Mouse (Mus musculus) spleen, adult 2 months (tissue): ENCODE data around the gene Cpm. TPM values are rescaled to one million over a fixed set of nuclear protein-coding genes. Genes with fewer than 3 reads are reported as not detected.

ENCODE experiments used
- DNase-seq, 2 experiments: peaks; one replicate each; pipeline versions ENCODE4 v3.0.0 to v3.0.0-alpha.2; 2012 to 2021; ENCODE audit warnings: low spot score in 2 of 2, low read depth in 1 of 2
- H3K27ac ChIP-seq: fragments of 200-500 bp; 2 replicates; pipeline ENCODE4 v1.5.1; 2012; ENCODE audit warnings: low read length, inconsistent platforms; ENCODE audit not compliant: insufficient read depth
- H3K27me3 ChIP-seq: fragments of 200-500 bp; 2 replicates; pipeline ENCODE4 v1.6.1; 2012; ENCODE audit warnings: mild to moderate bottlenecking, moderate library complexity, low read length, inconsistent platforms; ENCODE audit not compliant: control insufficient read depth, insufficient read depth
- H3K36me3 ChIP-seq: fragments of 200-500 bp; 2 replicates; pipeline ENCODE4 v1.6.1; 2012; ENCODE audit warnings: mild to moderate bottlenecking, low read length, inconsistent platforms; ENCODE audit not compliant: control insufficient read depth, insufficient read depth
- H3K4me1 ChIP-seq: fragments of 200-500 bp; 2 replicates; pipeline ENCODE4 v1.6.1; 2011; ENCODE audit warnings: inconsistent platforms; ENCODE audit not compliant: control insufficient read depth, insufficient read depth, insufficient read length
- H3K4me3 ChIP-seq: fragments of 200-500 bp; 2 replicates; pipeline ENCODE4 v1.5.1; 2011; ENCODE audit warnings: mild to moderate bottlenecking, inconsistent platforms; ENCODE audit not compliant: insufficient read depth, insufficient read length; ENCODE audit errors: extremely low read depth
- CTCF ChIP-seq: fragments of 200-500 bp; IDR thresholded peaks from 2 replicates; pipeline ENCODE4 v1.5.1; 2011; ENCODE audit warnings: mild to moderate bottlenecking, inconsistent platforms; ENCODE audit not compliant: insufficient read depth, insufficient read length, insufficient replicate concordance; ENCODE audit errors: extremely low read depth
- POLR2A ChIP-seq: fragments of 200-500 bp; IDR thresholded peaks from 2 replicates; pipeline ENCODE4 v1.6.1; 2011; ENCODE audit warnings: low read depth, low read length, inconsistent platforms
- WGBS: fragments of 180-500 bp; shearing (Covaris S2); methylation state at CpG from one replicate; pipeline ENCODE4 v1.1.7; 2018; 5-methylcytosine and 5-hydroxymethylcytosine counted together
- polyA plus RNA-seq: library from polyadenylated mRNA; depleted of rRNA; stranded (reverse); fragments of >200 nt; gene quantifications from 2 replicates; pipeline ENCODE4 v1.2.3, GENCODE M21; 2012

Gene Cpm
- polyA plus RNA-seq, 1 experiment = 10.1 TPM

DNA sequence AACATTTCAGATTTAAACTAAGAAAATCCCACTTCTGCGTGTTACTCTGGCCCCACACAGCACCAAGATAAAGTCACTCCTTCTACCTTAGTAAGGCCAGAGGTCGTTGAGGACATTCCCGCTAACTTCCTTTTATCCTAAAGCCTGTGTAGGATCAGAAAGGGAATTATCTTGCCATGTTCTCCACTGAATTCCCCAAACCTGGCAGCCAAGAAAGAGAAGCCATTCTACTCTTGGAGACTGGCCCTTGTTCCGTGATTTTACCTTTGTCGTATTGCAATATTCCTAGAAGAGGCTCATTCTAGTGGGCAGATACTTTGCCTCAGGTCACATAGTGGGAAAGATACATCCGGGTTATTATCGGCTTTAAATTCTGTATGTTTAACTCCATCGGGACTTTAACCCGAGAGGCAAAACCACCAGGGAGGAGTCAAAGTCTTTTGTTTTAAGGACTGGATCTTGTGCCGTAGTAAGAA is 21.5 kb upstream of the Cpm start:
- Histone ChIP-seq H3K27ac (no peak overlapping the region), H3K27me3 (no peaks in the 10 kb centered on the region), H3K36me3 (no peaks in the 10 kb centered on the region), H3K4me1 (peaks cover 7% of the 10 kb centered on the region; the same call in 1 of the 2 replicates), H3K4me3 (no peak overlapping the region)
- DNase-seq = no peak
- WGBS = 93% methylated on average over 10 of the region's 10 CpGs
- no peak for TF ChIP-seq CTCF
- TF ChIP-seq POLR2A = no peak

GRCm38 (mm10) chr10:117608487-117608886 is 20.8 kb upstream of the Cpm start:
- H3K36me3 ChIP-seq = no peaks in the 10 kb centered on the region
- DNase-seq = no peak
- WGBS = 81% methylated on average over 7 of the region's 7 CpGs
- H3K27me3 ChIP-seq = no peaks in the 10 kb centered on the region
- no peak overlapping the region for H3K4me3 ChIP-seq
- no peak overlapping the region for H3K27ac ChIP-seq
- no peak for TF ChIP-seq CTCF
- no peak for TF ChIP-seq POLR2A
- H3K4me1 ChIP-seq = peaks cover 7% of the 10 kb centered on the region; the same call in 1 of the 2 replicates

GRCm38 (mm10) chr10:117608988-117609809 is 20.1 kb upstream of the Cpm start:
- WGBS = 91% methylated on average over 7 of the region's 7 CpGs
- no peak for DNase-seq
- no peak overlapping the region for H3K27ac ChIP-seq
- H3K4me3 ChIP-seq = no peak overlapping the region
- no peaks in the 10 kb centered on the region for H3K27me3 ChIP-seq
- peaks cover 7% of the 10 kb centered on the region; the same call in 1 of the 2 replicates for H3K4me1 ChIP-seq
- TF ChIP-seq POLR2A = no peak
- TF ChIP-seq CTCF = no peak
- H3K36me3 ChIP-seq = no peaks in the 10 kb centered on the region

DNA sequence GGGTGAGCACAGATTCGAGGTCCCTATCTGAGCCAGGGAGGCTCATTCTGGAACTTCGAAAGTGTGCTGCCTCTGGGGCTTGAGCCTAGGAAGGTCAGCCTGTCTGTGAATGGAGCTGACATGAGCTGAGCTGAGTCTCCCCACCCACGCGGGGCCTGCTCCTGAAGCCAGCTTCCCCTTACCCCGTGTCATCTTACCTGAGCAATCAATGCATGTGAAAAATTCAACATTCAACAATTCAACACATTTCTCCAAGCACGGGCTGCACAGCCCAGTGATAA is 19.6 kb upstream of the Cpm start:
- Histone ChIP-seq H3K27me3 (no peaks in the 10 kb centered on the region), H3K4me3 (no peak overlapping the region), H3K36me3 (no peaks in the 10 kb centered on the region), H3K4me1 (peaks cover 7% of the 10 kb centered on the region; the same call in 1 of the 2 replicates), H3K27ac (no peak overlapping the region)
- TF ChIP-seq CTCF (no peak), POLR2A (no peak)
- no peak for DNase-seq
- 86% methylated on average over 6 of the region's 6 CpGs for WGBS

DNA sequence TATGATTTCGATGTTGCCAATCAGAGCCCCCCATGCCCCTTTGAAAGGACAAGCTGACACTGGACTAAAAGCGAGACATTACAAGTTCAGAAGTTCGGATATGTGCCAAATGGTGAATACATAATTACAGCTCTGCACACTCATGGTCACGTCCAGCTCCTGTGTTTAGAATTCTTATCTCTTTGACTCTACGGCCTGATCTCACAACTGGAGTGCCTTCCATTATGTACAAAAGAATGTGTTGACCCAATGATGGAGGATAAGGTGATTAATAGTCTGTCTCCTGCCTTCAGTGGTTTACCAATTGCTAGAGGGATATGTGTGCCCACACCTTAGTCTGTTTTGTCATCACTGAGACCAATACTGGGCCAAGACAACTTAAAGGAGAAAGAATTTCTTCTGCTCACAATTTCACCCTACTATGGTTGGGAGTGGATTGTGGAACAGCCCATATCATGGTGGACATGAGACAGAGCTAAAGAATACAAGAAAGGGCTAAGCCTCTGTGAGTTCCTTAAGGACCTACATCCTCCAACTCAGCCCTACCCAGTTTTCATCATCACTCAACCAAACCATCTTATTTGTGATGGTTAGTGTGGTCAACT is 19.0 kb upstream of the Cpm start:
- peaks cover 5% of the 10 kb centered on the region; the same call in 1 of the 2 replicates for H3K4me1 ChIP-seq
- no peak overlapping the region for H3K27ac ChIP-seq
- WGBS = 92% methylated on average over 5 of the region's 5 CpGs
- DNase-seq = no peak
- no peaks in the 10 kb centered on the region for H3K27me3 ChIP-seq
- TF ChIP-seq POLR2A = no peak
- TF ChIP-seq CTCF = no peak
- H3K4me3 ChIP-seq = no peak overlapping the region
- no peaks in the 10 kb centered on the region for H3K36me3 ChIP-seq

GRCm38 (mm10) chr10:117610794-117611384 is 18.4 kb upstream of the Cpm start:
- Histone ChIP-seq H3K36me3 (no peaks in the 10 kb centered on the region), H3K27ac (no peak overlapping the region), H3K4me3 (no peak overlapping the region), H3K27me3 (no peaks in the 10 kb centered on the region), H3K4me1 (no peaks in the 10 kb centered on the region)
- 86% methylated on average over 2 of the region's 2 CpGs for WGBS
- DNase-seq = no peak
- TF ChIP-seq CTCF (no peak), POLR2A (no peak)

- Histone ChIP-seq H3K4me1 (no peaks in the 10 kb centered on the region), H3K4me3 (no peak overlapping the region), H3K36me3 (no peaks in the 10 kb centered on the region), H3K27ac (no peak overlapping the region), H3K27me3 (no peaks in the 10 kb centered on the region)
- 90% methylated on average over 2 of the region's 2 CpGs for WGBS
- DNase-seq = no peak
- no peak for TF ChIP-seq CTCF
- no peak for TF ChIP-seq POLR2A
Measured at GRCm38 (mm10) chr10:117611503-117611902, 17.8 kb upstream of the Cpm start.
